Mouse (Mus musculus): Measurements from ENCODE around the gene Hdac5. TPM values are rescaled to one million over a fixed set of nuclear protein-coding genes. Genes with fewer than 3 reads are reported as not detected.

Gene Hdac5
- 76.7 and 86.8 TPM in 2 replicates for polyA plus RNA-seq (2015; fragmentation: Nextera tagmentation; extraction: Ambion mirVana)

GRCm38 (mm10) chr11:102230006-102230741 is at the start of gene Hdac5:
Gene Hdac5, minus strand, starts transcription at chr11:102230166.
- Histone ChIP-seq H3K27ac (peak within 1 kb of the TSS; percentile 91), H3K9ac (peak within 1 kb of the TSS; percentile 92), H3K9me3 (replicated peaks) (no peaks in the 10 kb centered on the region), H3K4me1 (replicated peaks) (peaks cover 47% of the 10 kb centered on the region), H3K27me3 (no peaks in the 10 kb centered on the region), H3K4me3 (peak within 1 kb of the TSS; percentile 89), H3K36me3 (no peaks in the 10 kb centered on the region), H3K4me2 (peak within 1 kb of the TSS; percentile 84)
- peak; percentile 91 for ATAC-seq (replicated peaks; ENCODE audit: insufficient number of reproducible peaks, insufficient read depth, low FRiP score, low read depth)
- under 1% methylated on average over 49 of the region's 49 CpGs for WGBS

GRCm38 (mm10) chr11:102279595-102279994 is 49.6 kb upstream of the Hdac5 start:
- Histone ChIP-seq H3K4me2 (no peak overlapping the region), H3K36me3 (no peaks in the 10 kb centered on the region), H3K27me3 (peaks cover 4% of the 10 kb centered on the region; the same call in 1 of the 2 replicates), H3K9ac (no peak overlapping the region), H3K27ac (no peak overlapping the region), H3K4me1 (replicated peaks) (peaks cover 8% of the 10 kb centered on the region), H3K9me3 (replicated peaks) (no peaks in the 10 kb centered on the region), H3K4me3 (no peak overlapping the region)
- 80% methylated on average over 3 of the region's 3 CpGs for WGBS
- no peak for ATAC-seq (replicated peaks; ENCODE audit: insufficient number of reproducible peaks, insufficient read depth, low FRiP score, low read depth)

DNA sequence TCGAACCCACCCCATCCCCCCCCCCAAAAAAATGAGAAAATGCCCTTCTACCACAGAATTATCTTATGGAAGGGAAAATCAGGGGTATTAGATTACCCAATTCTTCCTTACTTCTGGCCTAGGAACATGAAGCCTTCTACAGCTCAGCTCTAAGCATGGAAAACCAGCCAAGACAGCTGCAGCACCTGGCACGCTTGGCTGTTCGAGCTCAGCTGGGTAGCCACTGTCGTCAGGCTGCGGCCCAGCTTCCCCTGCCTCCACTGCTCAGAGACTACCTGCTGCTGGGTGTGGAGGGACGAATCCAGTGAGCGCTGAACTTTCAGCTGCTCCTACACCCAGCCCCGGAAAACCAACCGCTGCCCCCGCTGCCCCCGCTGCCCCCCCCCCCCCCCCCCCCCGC is 47.8 kb upstream of the Hdac5 start:
- H3K36me3 ChIP-seq = no peaks in the 10 kb centered on the region
- H3K4me2 ChIP-seq = no peak overlapping the region
- peaks cover 8% of the 10 kb centered on the region for H3K4me1 ChIP-seq (replicated peaks)
- 65% methylated on average over 11 of the region's 12 CpGs for whole genome bisulfite sequencing
- H3K4me3 ChIP-seq = no peak overlapping the region
- no peaks in the 10 kb centered on the region for H3K9me3 ChIP-seq (replicated peaks)
- ATAC-seq (replicated peaks; ENCODE audit: insufficient number of reproducible peaks, insufficient read depth, low FRiP score, low read depth) = no peak
- no peak overlapping the region for H3K9ac ChIP-seq
- H3K27me3 ChIP-seq = peaks cover 4% of the 10 kb centered on the region; the same call in 1 of the 2 replicates
- no peak overlapping the region for H3K27ac ChIP-seq

DNA sequence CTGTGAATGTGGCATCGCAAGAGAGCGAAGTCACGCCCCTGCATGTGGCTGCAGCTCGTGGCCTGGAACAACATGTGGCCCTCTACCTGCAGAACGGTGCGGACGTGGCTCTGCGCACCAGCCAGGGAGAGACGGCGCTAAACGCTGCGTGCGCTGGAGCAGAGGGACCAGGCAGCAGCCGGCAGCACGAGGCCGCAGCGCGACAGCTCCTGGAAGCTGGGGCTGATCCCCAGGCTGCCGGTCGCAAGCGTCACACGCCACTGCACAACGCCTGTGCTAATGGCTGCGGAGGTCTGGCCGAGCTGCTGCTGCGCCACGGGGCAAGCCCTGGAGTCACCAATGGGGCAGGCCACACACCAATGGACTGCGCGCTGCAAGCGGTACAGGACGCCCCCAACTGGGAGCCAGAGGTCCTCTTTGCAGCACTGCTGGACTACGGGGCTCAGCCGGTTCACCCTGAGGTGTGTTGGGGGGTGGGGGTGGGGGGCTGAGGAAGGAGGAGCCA is 46.5 kb upstream of the Hdac5 start:
- peak; percentile 53; the same call in 1 of the 2 replicates for ATAC-seq (replicated peaks; ENCODE audit: insufficient number of reproducible peaks, insufficient read depth, low FRiP score, low read depth)
- 2% methylated on average over 33 of the region's 33 CpGs for WGBS

DNA sequence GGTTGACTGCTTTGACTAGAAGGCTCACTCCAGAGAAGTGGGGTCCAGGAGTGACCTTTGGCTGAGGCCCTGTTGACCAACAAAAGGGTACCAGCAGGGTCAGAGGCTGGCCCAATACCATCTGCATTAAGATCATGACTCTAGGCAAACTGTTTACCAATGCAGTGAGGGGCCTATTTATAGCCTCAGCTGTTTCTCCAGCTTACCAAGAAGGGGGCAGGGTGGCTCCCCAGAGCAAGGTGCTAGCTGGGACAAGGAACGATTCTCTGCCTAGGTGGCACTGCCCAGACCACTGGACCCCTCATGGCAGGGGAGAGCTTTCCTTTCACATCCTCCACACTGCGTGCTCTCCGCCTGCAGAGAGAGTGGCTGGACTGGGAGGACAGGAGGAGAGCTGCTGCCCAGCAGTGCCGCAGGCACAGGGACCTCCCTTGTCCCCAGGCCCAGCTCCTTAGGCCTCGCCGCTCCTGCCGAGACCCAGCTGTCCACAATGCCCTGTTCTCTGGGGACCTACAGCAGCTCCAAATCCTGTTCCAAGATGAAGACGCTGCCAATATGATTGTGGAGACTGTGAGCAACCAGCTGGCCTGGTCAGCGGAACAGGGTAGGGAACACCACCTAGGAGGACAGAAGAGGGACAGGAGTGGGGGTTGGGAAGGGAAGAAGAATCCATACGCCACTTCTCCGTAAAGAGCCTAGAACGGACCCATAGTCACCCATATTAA is 38.7 kb upstream of the Hdac5 start, which contains the start of gene Asb16:
TSS of gene Asb16 (plus strand) at position 224 of the 725 bp plus-strand sequence.
- Histone ChIP-seq H3K27ac (0 out of 2 replicates have a peak within 1 kb of the TSS, but pooled peaks have one; percentile 22), H3K27me3 (no peaks in the 10 kb centered on the region), H3K4me2 (peak within 1 kb of the TSS; percentile 34; the same call in 1 of the 2 replicates), H3K4me3 (no peak within 1 kb of the TSS), H3K9ac (no peak within 1 kb of the TSS), H3K36me3 (no peaks in the 10 kb centered on the region), H3K4me1 (replicated peaks) (peaks cover 19% of the 10 kb centered on the region), H3K9me3 (replicated peaks) (no peaks in the 10 kb centered on the region)
- ATAC-seq (replicated peaks; ENCODE audit: insufficient number of reproducible peaks, insufficient read depth, low FRiP score, low read depth) = no peak
- WGBS = 83% methylated on average over 12 of the region's 12 CpGs

More for the DNA sequence above, 46.5 kb upstream of the Hdac5 start:
- Histone ChIP-seq H3K36me3 (no peaks in the 10 kb centered on the region), H3K9ac (peak overlapping the region; percentile 44), H3K4me1 (replicated peaks) (peaks cover 8% of the 10 kb centered on the region), H3K4me3 (peak overlapping the region; percentile 44), H3K27ac (no peak overlapping the region), H3K27me3 (peaks cover 4% of the 10 kb centered on the region; the same call in 1 of the 2 replicates), H3K9me3 (replicated peaks) (no peaks in the 10 kb centered on the region), H3K4me2 (peak overlapping the region; percentile 86)

DNA sequence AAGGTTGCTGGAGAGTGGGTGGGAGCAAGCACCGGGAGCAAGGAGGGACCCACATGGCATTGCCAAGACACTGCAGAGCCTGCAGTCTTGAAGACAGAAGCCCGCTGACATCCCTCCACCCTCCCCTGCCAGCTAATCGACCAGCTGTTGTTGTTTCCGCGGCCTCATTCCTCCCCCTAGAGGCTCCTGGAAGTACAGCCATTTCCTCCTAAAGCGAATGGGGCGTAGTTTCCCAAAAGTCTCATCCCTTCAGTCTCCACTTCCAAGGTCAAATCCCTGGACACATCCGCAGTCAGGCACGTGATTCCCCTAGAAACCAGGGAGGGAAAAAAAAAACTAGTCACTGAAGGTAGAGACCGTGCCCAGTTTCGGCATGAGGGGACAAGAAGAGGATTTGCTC is 37.5 kb upstream of the Hdac5 start:
- no peaks in the 10 kb centered on the region for H3K9me3 ChIP-seq (replicated peaks)
- ATAC-seq (replicated peaks; ENCODE audit: insufficient number of reproducible peaks, insufficient read depth, low FRiP score, low read depth) = 0 out of 2 replicates have a peak, but pooled peaks have one; percentile 34
- H3K4me1 ChIP-seq (replicated peaks) = peaks cover 19% of the 10 kb centered on the region
- WGBS = 4% methylated on average over 11 of the region's 11 CpGs
- peak overlapping the region; percentile 34 for H3K4me2 ChIP-seq
- H3K4me3 ChIP-seq = no peak overlapping the region
- peaks cover 1% of the 10 kb centered on the region; the same call in 1 of the 2 replicates for H3K36me3 ChIP-seq
- H3K27me3 ChIP-seq = no peaks in the 10 kb centered on the region
- no peak overlapping the region for H3K9ac ChIP-seq
- H3K27ac ChIP-seq = 0 out of 2 replicates have a peak overlapping the region, but pooled peaks have one; percentile 22

- H3K9me3 ChIP-seq (replicated peaks) = no peaks in the 10 kb centered on the region
- H3K4me3 ChIP-seq = no peak overlapping the region
- H3K9ac ChIP-seq = no peak overlapping the region
- H3K27me3 ChIP-seq = no peaks in the 10 kb centered on the region
- H3K4me1 ChIP-seq (replicated peaks) = peaks cover 19% of the 10 kb centered on the region
- no peak overlapping the region for H3K4me2 ChIP-seq
- no peak for ATAC-seq (replicated peaks; ENCODE audit: insufficient number of reproducible peaks, insufficient read depth, low FRiP score, low read depth)
- WGBS = 88% methylated on average over 8 of the region's 8 CpGs
- H3K36me3 ChIP-seq = peaks cover 6% of the 10 kb centered on the region
- no peak overlapping the region for H3K27ac ChIP-seq
Observed at GRCm38 (mm10) chr11:102266631-102267355, 36.8 kb upstream of the Hdac5 start.

GRCm38 (mm10) chr11:102265816-102266215 is 35.9 kb upstream of the Hdac5 start:
- no peak for ATAC-seq (replicated peaks; ENCODE audit: insufficient number of reproducible peaks, insufficient read depth, low FRiP score, low read depth)
- peaks cover 8% of the 10 kb centered on the region for H3K36me3 ChIP-seq
- WGBS = 58% methylated on average over 14 of the region's 14 CpGs
- no peak overlapping the region for H3K9ac ChIP-seq
- no peak overlapping the region for H3K27ac ChIP-seq
- no peak overlapping the region for H3K4me2 ChIP-seq
- peaks cover 19% of the 10 kb centered on the region for H3K4me1 ChIP-seq (replicated peaks)
- no peaks in the 10 kb centered on the region for H3K9me3 ChIP-seq (replicated peaks)
- no peaks in the 10 kb centered on the region for H3K27me3 ChIP-seq
- no peak overlapping the region for H3K4me3 ChIP-seq

DNA sequence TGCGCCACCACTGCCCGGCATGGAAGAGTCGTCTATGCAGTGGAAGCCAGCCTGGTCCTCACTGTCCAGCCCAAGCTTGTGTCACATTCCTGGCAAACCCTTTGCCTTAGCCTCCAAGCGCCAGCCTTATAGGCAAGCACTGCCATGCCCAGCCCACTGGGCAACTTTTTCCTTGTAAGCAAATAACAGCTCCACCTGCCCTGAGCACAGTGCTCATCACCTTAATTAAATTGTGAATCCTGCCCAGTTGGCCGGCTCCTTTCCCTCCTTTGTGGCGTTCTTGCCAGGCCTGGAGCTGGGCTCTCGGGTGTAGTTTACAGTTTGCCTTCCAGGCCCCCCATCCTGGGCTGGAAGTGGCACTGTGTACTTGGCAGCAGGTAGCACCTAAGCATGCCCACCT is 33.2 kb upstream of the Hdac5 start:
- Histone ChIP-seq H3K27me3 (no peaks in the 10 kb centered on the region), H3K27ac (no peak overlapping the region), H3K36me3 (peaks cover 12% of the 10 kb centered on the region), H3K9ac (no peak overlapping the region), H3K4me2 (no peak overlapping the region), H3K4me3 (no peak overlapping the region), H3K4me1 (replicated peaks) (peaks cover 13% of the 10 kb centered on the region), H3K9me3 (replicated peaks) (no peaks in the 10 kb centered on the region)
- ATAC-seq (replicated peaks; ENCODE audit: insufficient number of reproducible peaks, insufficient read depth, low FRiP score, low read depth) = no peak
- WGBS = 94% methylated on average over 7 of the region's 7 CpGs

DNA sequence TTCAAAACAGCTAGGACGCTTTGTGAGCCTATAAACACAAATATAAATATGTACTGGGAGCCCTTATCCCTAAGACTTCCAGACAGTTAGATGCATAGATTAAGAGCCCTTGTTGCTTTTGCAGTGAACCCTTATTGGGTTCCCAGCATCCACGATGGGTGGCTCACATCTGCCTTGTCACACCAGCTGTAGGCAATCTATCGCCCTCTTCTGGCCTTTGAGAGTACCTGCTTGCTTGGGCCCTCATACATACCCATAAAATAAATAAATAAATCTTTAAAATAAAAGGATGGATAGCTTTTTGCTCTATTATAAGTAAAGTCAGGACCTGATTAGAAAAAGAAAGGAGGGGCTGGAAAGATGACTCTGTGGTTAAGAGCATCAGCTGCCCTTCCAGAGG is 28.6 kb upstream of the Hdac5 start:
- Histone ChIP-seq H3K36me3 (peaks cover 12% of the 10 kb centered on the region), H3K27me3 (no peaks in the 10 kb centered on the region), H3K4me3 (no peak overlapping the region), H3K4me2 (no peak overlapping the region), H3K9me3 (replicated peaks) (no peaks in the 10 kb centered on the region), H3K9ac (no peak overlapping the region), H3K4me1 (replicated peaks) (peaks cover 20% of the 10 kb centered on the region), H3K27ac (no peak overlapping the region)
- no peak for ATAC-seq (replicated peaks; ENCODE audit: insufficient number of reproducible peaks, insufficient read depth, low FRiP score, low read depth)
- WGBS = 88% methylated on average over 3 of the region's 3 CpGs

- Histone ChIP-seq H3K36me3 (peaks cover 12% of the 10 kb centered on the region), H3K27me3 (no peaks in the 10 kb centered on the region)
Observed at GRCm38 (mm10) chr11:102258095-102258494, 28.1 kb upstream of the Hdac5 start.

More at GRCm38 (mm10) chr11:102258095-102258494, 28.1 kb upstream of the Hdac5 start:
- H3K4me1 ChIP-seq (replicated peaks) = peaks cover 20% of the 10 kb centered on the region
- ATAC-seq (replicated peaks; ENCODE audit: insufficient number of reproducible peaks, insufficient read depth, low FRiP score, low read depth) = no peak
- H3K9ac ChIP-seq = no peak overlapping the region
- no peak overlapping the region for H3K4me2 ChIP-seq
- WGBS = 60% methylated on average over 6 of the region's 6 CpGs
- no peak overlapping the region for H3K4me3 ChIP-seq
- no peaks in the 10 kb centered on the region for H3K9me3 ChIP-seq (replicated peaks)
- H3K27ac ChIP-seq = no peak overlapping the region
